Mouse (Mus musculus) myocyte (in vitro differentiated cells): ENCODE data around the gene Slc39a11.

Source experiments
- CEBPB ChIP-seq: IDR thresholded peaks from 2 replicates; pipeline ENCODE4 v1.6.1; 2011; ENCODE audit warnings: mild to moderate bottlenecking, moderate library complexity; ENCODE audit not compliant: poor library complexity, insufficient read depth, severe bottlenecking
- E2F4 ChIP-seq: IDR thresholded peaks from one replicate; pipeline ENCODE4 v1.6.1; 2011; ENCODE audit warnings: mild to moderate bottlenecking, control low read depth, moderate library complexity; ENCODE audit not compliant: insufficient read depth
- MAX ChIP-seq: IDR thresholded peaks from one replicate; pipeline ENCODE4 v1.6.1; 2011; ENCODE audit warnings: low read depth, mild to moderate bottlenecking, control low read depth
- MYOD1 ChIP-seq, 3 experiments: IDR thresholded peaks; one replicate each; pipeline ENCODE4 v1.6.1; 2011; ENCODE audit warnings: control low read depth in 2 of 3, low read depth in 2 of 3, mild to moderate bottlenecking in 2 of 3, moderate library complexity in 1 of 3; ENCODE audit not compliant: insufficient read length in 2 of 3, control insufficient read depth in 1 of 3
- POLR2A ChIP-seq: IDR thresholded peaks from one replicate; pipeline ENCODE4 v1.6.1; 2011; ENCODE audit warnings: low read depth, mild to moderate bottlenecking, control low read depth, moderate library complexity; ENCODE audit not compliant: insufficient read length
- POLR2AphosphoS2 ChIP-seq: IDR thresholded peaks from one replicate; pipeline ENCODE4 v1.6.1; 2011; ENCODE audit warnings: low read depth, control low read depth; ENCODE audit not compliant: insufficient read length
- REST ChIP-seq: IDR thresholded peaks from one replicate; pipeline ENCODE4 v1.6.1; 2011; ENCODE audit warnings: mild to moderate bottlenecking, control low read depth, moderate library complexity; ENCODE audit not compliant: insufficient read depth, insufficient read length
- SRF ChIP-seq: IDR thresholded peaks from one replicate; pipeline ENCODE4 v1.6.1; 2011; ENCODE audit warnings: low read depth; ENCODE audit not compliant: control insufficient read depth, insufficient read length
- TCF12 ChIP-seq: IDR thresholded peaks from one replicate; pipeline ENCODE4 v1.6.1; 2011; ENCODE audit warnings: mild to moderate bottlenecking, control low read depth; ENCODE audit not compliant: poor library complexity, insufficient read depth, severe bottlenecking
- TCF3 ChIP-seq: IDR thresholded peaks from one replicate; pipeline ENCODE4 v1.6.1; 2011; ENCODE audit warnings: low read depth, control low read depth; ENCODE audit not compliant: insufficient read length
- USF1 ChIP-seq: IDR thresholded peaks from one replicate; pipeline ENCODE4 v1.6.1; 2011; ENCODE audit warnings: low read depth, mild to moderate bottlenecking, control low read depth, moderate library complexity

- TF ChIP-seq TCF12 (no peak), POLR2A (no peak), E2F4 (no peak), MAX (no peak), USF1 (no peak), MYOD1 (IDR thresholded peaks at IDR 0.05; ENCODE audit: control insufficient read depth in 1 of 3, insufficient read length in 2 of 3, low read depth in 2 of 3) (no peak), CEBPB (no peak), POLR2AphosphoS2 (no peak), TCF3 (no peak), SRF (no peak), REST (no peak)
Observed at GRCm38 (mm10) chr11:113676847-113677246, 27.0 kb upstream of the Slc39a11 start.
